ENCODE assay signal across 23 mouse cellular contexts in genomic region chr5:149324739-149325138, GRCm38 (mm10).
A peak's percentile ranks its signal among the peaks of the same experiment; 100 is the strongest.
DNase-seq lines count a peak whose midpoint lies in the region; ATAC-seq lines count a peak whose summit lies in the region.
"Had no signal": no experiment of that assay in that cellular context is flagged by ENCODE, and none has a peak within 500 bp of the region (broad histone marks: within the 10 kb centered on the region; RNA-seq: fewer than 3 reads in every experiment).

No protein-coding gene starts in this region.

- ATAC-seq in activated CD4-positive, CD25-positive, alpha-beta regulatory T cell, adult 4 months = peak; percentile 78
- no peak for ATAC-seq in limb, embryonic 12.5 days (ENCODE audit: insufficient number of reproducible peaks, insufficient read depth, low FRiP score, low TSS enrichment, low read depth)
- no peak for ATAC-seq in erythroblast, adult 5-6 weeks (replicated peaks; ENCODE audit: low FRiP score, poor library complexity, severe bottlenecking)
- ATAC-seq in midbrain, embryonic 14.5 days (ENCODE audit: low FRiP score, low TSS enrichment) = no peak
- ATAC-seq: hindbrain, postnatal 0 days; liver, embryonic 12.5 days; Patski had no signal

- H3K27ac ChIP-seq in limb, embryonic 12.5 days = 0 out of 2 replicates have a peak overlapping the region, but pooled peaks have one; percentile 14
- H3K27ac ChIP-seq in midbrain, embryonic 14.5 days (replicated peaks; ENCODE audit: low read depth, low read length) = no peak overlapping the region
- H3K27ac ChIP-seq: forebrain, embryonic 12.5 days; hindbrain, postnatal 0 days; kidney, postnatal 0 days; limb, embryonic 13.5 days; liver, embryonic 12.5 days had no signal

- no peak overlapping the region for H3K9ac ChIP-seq in limb, embryonic 12.5 days (replicated peaks)
- no peak overlapping the region for H3K9ac ChIP-seq in midbrain, embryonic 14.5 days (replicated peaks; ENCODE audit: low read length)
- H3K9ac ChIP-seq: forebrain, embryonic 12.5 days; limb, embryonic 13.5 days; liver, embryonic 12.5 days had no signal

- peak; percentile 70 for DNase-seq in heart, adult 11 months
- no peak for DNase-seq in heart, adult 9 months (ENCODE audit: low spot score in 2 of 2)
- peak; percentile 78 for DNase-seq in thymus, postnatal 14 days
- no peak for DNase-seq in spleen, postnatal 14 days (ENCODE audit: low spot score in 2 of 2)
- no peak for DNase-seq in midbrain, embryonic 14.5 days
- DNase-seq: adrenal gland, postnatal 14 days; cerebellum, adult 2 months; gastrocnemius, postnatal 36 days; kidney, adult 11 months; lung, adult 18-20 months; lung, postnatal 10 days; right cerebral cortex, postnatal 14 days had no signal

- no peak overlapping the region for H3K4me3 ChIP-seq in limb, embryonic 12.5 days (replicated peaks)
- no peak overlapping the region for H3K4me3 ChIP-seq in midbrain, embryonic 14.5 days (replicated peaks; ENCODE audit: low read depth, low read length)
- H3K4me3 ChIP-seq: forebrain, embryonic 12.5 days; limb, embryonic 13.5 days; liver, embryonic 12.5 days had no signal

- H3K4me1 ChIP-seq in limb, embryonic 12.5 days (replicated peaks) = peaks cover 47% of the 10 kb centered on the region
- H3K4me1 ChIP-seq in midbrain, embryonic 14.5 days (ENCODE audit: control insufficient read depth, insufficient read depth, low read length) = peaks cover 32% of the 10 kb centered on the region

- no peaks in the 10 kb centered on the region for H3K36me3 ChIP-seq in limb, embryonic 12.5 days
- no peaks in the 10 kb centered on the region for H3K36me3 ChIP-seq in midbrain, embryonic 14.5 days (ENCODE audit: control insufficient read depth, insufficient read depth, low read length)
- H3K36me3 ChIP-seq: forebrain, embryonic 12.5 days; G1E; limb, embryonic 13.5 days; liver, embryonic 12.5 days had no signal

- no peaks in the 10 kb centered on the region for H3K9me3 ChIP-seq in limb, embryonic 12.5 days
- no peaks in the 10 kb centered on the region for H3K9me3 ChIP-seq in midbrain, embryonic 14.5 days (ENCODE audit: control insufficient read depth, low read length)
- H3K9me3 ChIP-seq: forebrain, embryonic 12.5 days; G1E; limb, embryonic 13.5 days; liver, embryonic 12.5 days had no signal

- H3K4me2 ChIP-seq in limb, embryonic 12.5 days = no peak overlapping the region
- H3K4me2 ChIP-seq in midbrain, embryonic 14.5 days (ENCODE audit: low read length) = no peak overlapping the region
- H3K4me2 ChIP-seq: forebrain, embryonic 12.5 days; limb, embryonic 13.5 days; liver, embryonic 12.5 days; midbrain, embryonic 11.5 days had no signal

- no peaks in the 10 kb centered on the region for H3K27me3 ChIP-seq in limb, embryonic 12.5 days
- no peaks in the 10 kb centered on the region for H3K27me3 ChIP-seq in midbrain, embryonic 14.5 days (ENCODE audit: control insufficient read depth, insufficient read depth, low read length)
- H3K27me3 ChIP-seq: forebrain, embryonic 12.5 days; limb, embryonic 13.5 days; Patski had no signal

- WGBS in limb, embryonic 12.5 days = 88% methylated on average over 13 of the region's 13 CpGs
- WGBS in midbrain, embryonic 14.5 days = 89% methylated on average over 13 of the region's 13 CpGs

Comparison
In these comparisons a context has a peak if more than half of its experiments do, and no peak if none do; other contexts are left out.
1. DNase-seq: peak in heart, adult 11 months (single experiment) and thymus, postnatal 14 days (single experiment); none in heart, adult 9 months (0 of 2), spleen, postnatal 14 days (0 of 2) and midbrain, embryonic 14.5 days (single experiment).